Mouse (Mus musculus) small intestine, adult 2 months (tissue): ENCODE data around the gene Enho.

ENCODE experiments used
- CTCF ChIP-seq: fragments of 200-500 bp; IDR thresholded peaks from 2 replicates; pipeline ENCODE4 v1.5.1; 2012; ENCODE audit warnings: low read depth, mild to moderate bottlenecking, control low read depth, inconsistent platforms, low read length, moderate library complexity, mixed read lengths; ENCODE audit not compliant: insufficient replicate concordance, insufficient read length; ENCODE audit errors: extremely low read depth
- POLR2A ChIP-seq: fragments of 200-500 bp; IDR thresholded peaks from 2 replicates; pipeline ENCODE4 v1.6.1; 2012; ENCODE audit warnings: low read depth, mild to moderate bottlenecking, control low read depth, inconsistent platforms, low read length, moderate library complexity

DNA sequence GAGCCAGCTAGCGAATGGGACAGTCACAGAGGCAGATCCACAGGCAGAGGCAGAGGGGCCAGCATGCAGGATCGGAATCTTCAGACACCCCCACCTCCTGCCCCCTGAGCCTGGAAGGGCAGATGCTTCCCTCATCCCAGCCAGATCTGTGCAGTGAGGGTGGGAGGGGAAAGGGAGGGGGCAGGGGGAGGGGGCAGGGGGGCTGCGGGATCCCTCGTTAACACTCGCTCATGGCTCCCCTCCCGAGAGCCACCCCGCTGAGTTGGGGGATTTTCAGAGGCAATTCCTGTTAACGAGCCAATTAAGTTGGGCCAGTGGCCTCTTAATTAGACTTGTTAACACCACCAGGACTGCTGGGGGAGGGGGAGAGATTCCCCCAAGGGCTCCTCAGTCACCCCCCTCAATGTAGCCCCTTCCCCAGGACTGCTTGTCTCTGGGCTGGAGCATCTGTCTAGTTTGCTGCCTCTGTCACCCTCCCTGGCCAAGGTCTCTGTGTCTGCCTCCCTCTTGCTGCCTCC is 31.9 kb upstream of the Enho start:
- TF ChIP-seq POLR2A (no peak), CTCF (no peak)
